Mouse (Mus musculus) heart, postnatal 0 days (tissue): ENCODE data around the gene G6pc.

Source experiments
- CTCF ChIP-seq: IDR thresholded peaks from 2 replicates; pipeline ENCODE4 v1.5.1; 2016; ENCODE audit warnings: antibody characterized with exemption, control low read depth, low read depth
- EP300 ChIP-seq: IDR thresholded peaks from 2 replicates; pipeline ENCODE4 v1.6.1; 2016; ENCODE audit warnings: antibody characterized with exemption, low read depth

- no peak for TF ChIP-seq CTCF
- TF ChIP-seq EP300: no peak
These were observed 7.1 kb downstream of the G6pc start for GRCm38 (mm10) chr11:101374421-101374938.
